Mouse (Mus musculus) cerebral cortex, adult 2 months (tissue): ENCODE measurements around the gene Hdac9.

Experiments used
- WGBS: fragments of 180-500 bp; shearing (Covaris S2); methylation state at CpG from one replicate; pipeline ENCODE4 v1.1.7; 2018; 5-methylcytosine and 5-hydroxymethylcytosine counted together

The Hdac9 gene

GRCm38 (mm10) chr12:34040949-34041348, 875.9 kb downstream of the Hdac9 start:
- WGBS: 61% methylated on average over 6 of the region's 6 CpGs

GRCm38 (mm10) chr12:34040061-34040460, 876.8 kb downstream of the Hdac9 start:
- 36% methylated on average over 7 of the region's 7 CpGs for WGBS

- WGBS: 98% methylated on average over 1 of the region's 1 CpGs
These were observed 907.1 kb downstream of the Hdac9 start for GRCm38 (mm10) chr12:34009796-34010195.
